Mouse (Mus musculus): ENCODE data around the gene Paqr3. TPM values are rescaled to one million over a fixed set of nuclear protein-coding genes. Genes with fewer than 3 reads are reported as not detected.

Paqr3 gene
- polyA plus RNA-seq, 1 experiment from 2014 or later, result 5.3 TPM

DNA sequence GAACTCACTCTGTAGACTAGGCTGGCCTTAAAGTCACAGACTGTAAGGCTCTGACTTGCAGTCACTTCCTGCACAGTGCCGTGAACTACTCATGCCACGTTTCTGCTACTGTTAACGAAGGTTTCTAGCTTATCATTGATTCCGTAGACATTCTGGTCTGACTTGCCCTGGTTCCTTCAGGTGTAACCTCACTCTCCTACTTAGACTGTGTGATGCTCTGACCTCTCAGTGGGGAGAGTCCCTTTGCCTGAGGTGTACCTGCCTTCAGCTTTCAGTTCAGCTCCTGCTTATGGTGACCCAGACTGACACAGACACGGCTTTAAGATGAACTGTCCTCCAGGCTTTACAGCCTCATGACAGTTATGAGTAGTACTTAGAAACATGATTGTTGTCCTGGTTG is 57.2 kb downstream of the Paqr3 start:
- 90% methylated on average over 5 of the region's 5 CpGs for WGBS
- ATAC-seq (ENCODE audit: low FRiP score, low TSS enrichment), result no peak
- Histone ChIP-seq H3K9me3 (ENCODE audit: control insufficient read depth, low read length) (no peaks in the 10 kb centered on the region), H3K4me2 (replicated peaks; ENCODE audit: low read depth, low read length) (no peak overlapping the region), H3K4me1 (ENCODE audit: control insufficient read depth, insufficient read depth, low read length) (no peaks in the 10 kb centered on the region), H3K9ac (ENCODE audit: low read depth, low read length) (no peak overlapping the region), H3K4me3 (ENCODE audit: low read length) (no peak overlapping the region), H3K36me3 (ENCODE audit: control insufficient read depth, insufficient read depth, low read length) (peaks cover 4% of the 10 kb centered on the region; the same call in 1 of the 2 replicates), H3K27ac (ENCODE audit: low read depth, low read length) (no peak overlapping the region), H3K27me3 (ENCODE audit: control insufficient read depth, insufficient read depth, low read length) (no peaks in the 10 kb centered on the region)

DNA sequence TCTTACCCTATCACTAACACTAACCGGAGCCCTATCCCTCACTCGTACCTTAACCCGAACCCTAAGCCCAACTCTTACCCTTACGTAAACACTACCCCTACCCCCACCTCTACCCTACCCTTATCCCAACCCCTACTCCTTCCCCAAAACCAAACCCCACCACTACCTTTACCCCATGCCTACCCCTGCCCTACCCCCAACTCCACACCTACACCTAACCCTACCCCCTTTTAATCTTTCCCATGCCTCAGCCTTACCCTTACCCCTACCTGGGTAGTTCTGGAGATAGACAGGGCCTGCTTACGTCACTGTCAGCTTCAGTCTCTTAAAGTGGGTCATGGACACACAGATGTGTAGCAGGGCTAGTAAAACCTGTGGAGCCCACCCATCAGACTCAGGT is 62.5 kb downstream of the Paqr3 start:
- H3K9ac ChIP-seq (ENCODE audit: low read depth, low read length), result no peak overlapping the region
- no peak overlapping the region for H3K4me3 ChIP-seq (ENCODE audit: low read length)
- peaks cover 5% of the 10 kb centered on the region; the same call in 1 of the 2 replicates for H3K36me3 ChIP-seq (ENCODE audit: control insufficient read depth, insufficient read depth, low read length)
- H3K4me2 ChIP-seq (replicated peaks; ENCODE audit: low read depth, low read length), result no peak overlapping the region
- ATAC-seq (ENCODE audit: low FRiP score, low TSS enrichment), result no peak
- no peaks in the 10 kb centered on the region for H3K4me1 ChIP-seq (ENCODE audit: control insufficient read depth, insufficient read depth, low read length)
- no peaks in the 10 kb centered on the region for H3K27me3 ChIP-seq (ENCODE audit: control insufficient read depth, insufficient read depth, low read length)
- H3K27ac ChIP-seq (ENCODE audit: low read depth, low read length), result no peak overlapping the region
- H3K9me3 ChIP-seq (ENCODE audit: control insufficient read depth, low read length), result no peaks in the 10 kb centered on the region
- 96% methylated on average over 5 of the region's 5 CpGs for WGBS

DNA sequence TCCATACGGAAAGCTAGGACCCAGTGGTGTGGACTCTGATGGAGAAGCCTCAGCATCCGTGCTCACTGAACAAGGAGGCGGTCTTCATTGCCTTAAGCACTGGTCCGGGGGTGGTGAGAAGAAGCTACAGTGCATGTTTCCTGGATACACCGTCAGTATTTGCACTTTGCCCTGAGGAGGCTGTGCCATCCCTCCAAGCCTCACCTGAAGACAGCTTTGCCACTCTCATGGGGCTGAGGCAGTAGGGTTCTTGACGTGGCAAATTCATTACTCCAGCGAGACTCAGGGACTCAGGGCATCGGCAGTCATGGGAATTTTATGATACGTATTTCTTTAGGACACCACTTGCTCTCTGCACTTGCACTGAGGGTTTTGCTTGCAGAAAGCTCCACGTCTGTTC is 64.7 kb downstream of the Paqr3 start:
- no peak for ATAC-seq (ENCODE audit: low FRiP score, low TSS enrichment)
- Histone ChIP-seq H3K4me1 (ENCODE audit: control insufficient read depth, insufficient read depth, low read length) (no peaks in the 10 kb centered on the region), H3K27ac (ENCODE audit: low read depth, low read length) (no peak overlapping the region), H3K9ac (ENCODE audit: low read depth, low read length) (no peak overlapping the region), H3K27me3 (ENCODE audit: control insufficient read depth, insufficient read depth, low read length) (no peaks in the 10 kb centered on the region), H3K9me3 (ENCODE audit: control insufficient read depth, low read length) (no peaks in the 10 kb centered on the region), H3K36me3 (ENCODE audit: control insufficient read depth, insufficient read depth, low read length) (peaks cover 8% of the 10 kb centered on the region; the same call in 1 of the 2 replicates), H3K4me2 (replicated peaks; ENCODE audit: low read depth, low read length) (no peak overlapping the region), H3K4me3 (ENCODE audit: low read length) (no peak overlapping the region)
- 85% methylated on average over 10 of the region's 10 CpGs for WGBS

DNA sequence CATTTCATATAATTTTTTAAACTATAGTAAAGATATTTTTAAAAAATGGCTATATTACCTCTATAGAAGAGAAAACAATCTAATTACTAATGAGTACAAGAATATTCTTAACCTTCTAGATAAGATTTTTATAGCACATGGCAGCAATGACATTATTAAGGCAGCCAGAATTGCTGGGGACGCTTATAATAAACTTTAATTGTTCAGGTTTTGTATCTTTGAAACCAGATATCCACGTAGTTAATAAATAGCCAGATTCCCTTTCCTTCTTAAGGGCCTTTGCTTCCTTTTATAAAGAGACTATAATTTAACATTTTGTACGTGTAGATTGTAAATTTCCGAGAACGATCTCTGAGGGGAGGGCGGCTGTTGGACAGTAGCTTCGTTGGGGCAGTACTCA is 66.1 kb downstream of the Paqr3 start:
- Histone ChIP-seq H3K4me2 (replicated peaks; ENCODE audit: low read depth, low read length) (no peak overlapping the region), H3K4me1 (ENCODE audit: control insufficient read depth, insufficient read depth, low read length) (no peaks in the 10 kb centered on the region), H3K9ac (ENCODE audit: low read depth, low read length) (no peak overlapping the region), H3K36me3 (ENCODE audit: control insufficient read depth, insufficient read depth, low read length) (peaks cover 8% of the 10 kb centered on the region; the same call in 1 of the 2 replicates), H3K27ac (ENCODE audit: low read depth, low read length) (no peak overlapping the region), H3K27me3 (ENCODE audit: control insufficient read depth, insufficient read depth, low read length) (no peaks in the 10 kb centered on the region), H3K9me3 (ENCODE audit: control insufficient read depth, low read length) (no peaks in the 10 kb centered on the region), H3K4me3 (ENCODE audit: low read length) (no peak overlapping the region)
- WGBS, result 62% methylated on average over 7 of the region's 7 CpGs
- no peak for ATAC-seq (ENCODE audit: low FRiP score, low TSS enrichment)

Other genes starting within 250 kb of the Paqr3 start
- gene Bmp2k, start 113.9 kb downstream of the Paqr3 start, polyA plus RNA-seq (2014; fragmentation: Nextera tagmentation; extraction: Ambion mirVana), result 9.7 and 10.9 TPM in 2 replicates